Mouse (Mus musculus): ENCODE data around the gene Dbi. TPM values are rescaled to one million over a fixed set of nuclear protein-coding genes. Genes with fewer than 3 reads are reported as not detected.

Dbi gene
- total and polyA plus RNA-seq, 3 experiments = 149 to 164 TPM; not detected in 1

- Histone ChIP-seq H3K27me3 (ENCODE audit: control insufficient read depth in 1 of 2, insufficient read depth in 2 of 2, low read length in 2 of 2) (no peaks in the 10 kb centered on the region), H3K4me1 (ENCODE audit: control insufficient read depth in 1 of 2, insufficient read depth in 2 of 2, low read length in 2 of 2) (no peaks in the 10 kb centered on the region), H3K27ac (ENCODE audit: control insufficient read depth, low read depth, low read length) (no peak overlapping the region), H3K79me2 (ENCODE audit: control insufficient read depth, insufficient read depth, low read length, poor library complexity) (no peaks in the 10 kb centered on the region), H3K9me3 (replicated peaks; ENCODE audit: insufficient read depth, low read length) (no peaks in the 10 kb centered on the region), H3K36me3 (ENCODE audit: control insufficient read depth in 1 of 2, insufficient read depth in 2 of 2, low read length in 2 of 2) (no peaks in the 10 kb centered on the region), H3K4me3 (ENCODE audit: control insufficient read depth in 1 of 2, insufficient read depth in 1 of 2, low read depth in 2 of 2, low read length in 2 of 2) (no peak overlapping the region), H3K9ac (ENCODE audit: control insufficient read depth, low read depth, low read length, poor library complexity, severe bottlenecking) (no peak overlapping the region)
- TF ChIP-seq POLR2AphosphoS2 (IDR thresholded peaks at IDR 0.05; ENCODE audit: low read length) (no peak), E2F4 (IDR thresholded peaks at IDR 0.05; ENCODE audit: borderline replicate concordance, low read depth, low read length) (no peak), JUND (IDR thresholded peaks at IDR 0.05; ENCODE audit: low read depth, low read length) (no peak), ETS1 (IDR thresholded peaks at IDR 0.05; ENCODE audit: low read depth, low read length) (no peak), NELFE (IDR thresholded peaks at IDR 0.05; ENCODE audit: low read depth, low read length) (no peak), TAL1 (IDR thresholded peaks at IDR 0.05; ENCODE audit: low read length) (no peak), RCOR1 (IDR thresholded peaks at IDR 0.05; ENCODE audit: low read depth, low read length) (no peak), GABPA (IDR thresholded peaks at IDR 0.05; ENCODE audit: low read depth, low read length) (no peak), TCF12 (IDR thresholded peaks at IDR 0.05; ENCODE audit: low read depth, low read length) (no peak), CHD2 (IDR thresholded peaks at IDR 0.05; ENCODE audit: low read length) (no peak), RAD21 (IDR thresholded peaks at IDR 0.05; ENCODE audit: low read depth, low read length) (no peak), KAT2A (conservative IDR thresholded peaks at IDR 0.05; ENCODE audit: low read depth, low read length) (no peak), CHD1 (IDR thresholded peaks at IDR 0.05; ENCODE audit: low read depth, low read length) (no peak), CTCF (IDR thresholded peaks at IDR 0.05 in 2 of 3, conservative IDR thresholded peaks at IDR 0.05 in 1 of 3; ENCODE audit: control insufficient read depth in 1 of 3, insufficient read depth in 1 of 3, low read depth in 2 of 3, low read length in 3 of 3, poor library complexity in 1 of 3, severe bottlenecking in 1 of 3) (no peak), ZNF384 (IDR thresholded peaks at IDR 0.05; ENCODE audit: low read depth, low read length) (no peak), SMC3 (IDR thresholded peaks at IDR 0.05; ENCODE audit: low read depth, low read length) (no peak), USF2 (IDR thresholded peaks at IDR 0.05; ENCODE audit: borderline replicate concordance in 1 of 2, insufficient read depth in 1 of 2, low read depth in 1 of 2, low read length in 2 of 2) (no peak), POLR2AphosphoS5 (IDR thresholded peaks at IDR 0.05; ENCODE audit: borderline replicate concordance, low read depth, low read length) (no peak), GATA1 (IDR thresholded peaks at IDR 0.05; ENCODE audit: low read depth, low read length) (no peak), MAX (IDR thresholded peaks at IDR 0.05; ENCODE audit: low read length) (no peak)
- DNase-seq (ENCODE audit: low read depth, low spot score) = no peak
Measured at GRCm38 (mm10) chr1:120085696-120086095, 35.2 kb downstream of the Dbi start.

- no peaks in the 10 kb centered on the region for H3K36me3 ChIP-seq (ENCODE audit: control insufficient read depth in 1 of 2, insufficient read depth in 2 of 2, low read length in 2 of 2)
- H3K4me3 ChIP-seq (ENCODE audit: control insufficient read depth in 1 of 2, insufficient read depth in 1 of 2, low read depth in 2 of 2, low read length in 2 of 2) = no peak overlapping the region
- no peak for TF ChIP-seq MYC (IDR thresholded peaks at IDR 0.05; ENCODE audit: low read depth, low read length)
- TF ChIP-seq CHD2 (IDR thresholded peaks at IDR 0.05; ENCODE audit: low read length) = no peak
- no peak for TF ChIP-seq TAL1 (IDR thresholded peaks at IDR 0.05; ENCODE audit: low read length)
- TF ChIP-seq MAX (IDR thresholded peaks at IDR 0.05; ENCODE audit: low read length) = no peak
- TF ChIP-seq MAZ (IDR thresholded peaks at IDR 0.05; ENCODE audit: low read depth, low read length) = no peak
- TF ChIP-seq ETS1 (IDR thresholded peaks at IDR 0.05; ENCODE audit: low read depth, low read length) = no peak
- TF ChIP-seq TBP (IDR thresholded peaks at IDR 0.05; ENCODE audit: low read depth, low read length) = no peak
- no peak for TF ChIP-seq POLR2A (IDR thresholded peaks at IDR 0.05; ENCODE audit: control insufficient read depth in 1 of 2, insufficient read depth in 1 of 2, low read depth in 1 of 2, low read length in 2 of 2, poor library complexity in 1 of 2)
- TF ChIP-seq POLR2AphosphoS2 (IDR thresholded peaks at IDR 0.05; ENCODE audit: low read length) = no peak
- TF ChIP-seq SMC3 (IDR thresholded peaks at IDR 0.05; ENCODE audit: low read depth, low read length) = no peak
- no peak for TF ChIP-seq CTCF (IDR thresholded peaks at IDR 0.05 in 2 of 3, conservative IDR thresholded peaks at IDR 0.05 in 1 of 3; ENCODE audit: control insufficient read depth in 1 of 3, insufficient read depth in 1 of 3, low read depth in 2 of 3, low read length in 3 of 3, poor library complexity in 1 of 3, severe bottlenecking in 1 of 3)
- H3K27ac ChIP-seq (ENCODE audit: control insufficient read depth, low read depth, low read length) = no peak overlapping the region
- no peak for DNase-seq (ENCODE audit: low read depth, low spot score)
- no peaks in the 10 kb centered on the region for H3K79me2 ChIP-seq (ENCODE audit: control insufficient read depth, insufficient read depth, low read length, poor library complexity)
- no peaks in the 10 kb centered on the region for H3K9me3 ChIP-seq (replicated peaks; ENCODE audit: insufficient read depth, low read length)
- H3K27me3 ChIP-seq (ENCODE audit: control insufficient read depth in 1 of 2, insufficient read depth in 2 of 2, low read length in 2 of 2) = no peaks in the 10 kb centered on the region
- H3K4me1 ChIP-seq (ENCODE audit: control insufficient read depth in 1 of 2, insufficient read depth in 2 of 2, low read length in 2 of 2) = no peaks in the 10 kb centered on the region
- H3K9ac ChIP-seq (ENCODE audit: control insufficient read depth, low read depth, low read length, poor library complexity, severe bottlenecking) = no peak overlapping the region
Measured at GRCm38 (mm10) chr1:120083921-120084517, 36.9 kb downstream of the Dbi start.
